Mouse (Mus musculus) hindbrain, postnatal 0 days (tissue): ENCODE measurements around the gene Mcm10. TPM values are rescaled to one million over a fixed set of nuclear protein-coding genes. Genes with fewer than 3 reads are reported as not detected.
"Not testable (repeated sequence)": the region's sequence is repeated elsewhere in the genome, so short reads cannot be mapped to it uniquely, and the experiment has no call there.

Experiments
- ATAC-seq: fragments of 200-750 bp; cut with Nextera tagmentation; 2 replicates; pipeline ENCODE4 v1.8.0; 2017; ENCODE audit warnings: mild to moderate bottlenecking, moderate TSS enrichment, moderate library complexity
- DNase-seq: peaks from one replicate; pipeline ENCODE4 v3.0.0-alpha.2; 2015; ENCODE audit warnings: low spot score
- H3K27ac ChIP-seq: fragments of 300-500 bp; sonication (generic); 2 replicates; pipeline ENCODE4 v1.5.1; 2014; ENCODE audit warnings: mild to moderate bottlenecking
- H3K27me3 ChIP-seq: fragments of 300-500 bp; sonication (generic); 2 replicates; pipeline ENCODE4 v1.6.1; 2014; ENCODE audit warnings: low read length, mixed read lengths; ENCODE audit not compliant: insufficient read depth
- H3K36me3 ChIP-seq: fragments of 300-500 bp; sonication (generic); 2 replicates; pipeline ENCODE4 v1.6.1; 2014; ENCODE audit warnings: low read length, mixed read lengths; ENCODE audit not compliant: insufficient read depth
- H3K4me1 ChIP-seq: fragments of 300-500 bp; sonication (generic); 2 replicates; pipeline ENCODE4 v1.6.1; 2014; ENCODE audit warnings: antibody characterized with exemption, low read length, mixed read lengths; ENCODE audit not compliant: insufficient read depth
- H3K4me2 ChIP-seq: fragments of 300-500 bp; sonication (generic); 2 replicates; pipeline ENCODE4 v1.6.1; 2014; ENCODE audit warnings: low read depth, mild to moderate bottlenecking, low read length, moderate library complexity, mixed read lengths
- H3K4me3 ChIP-seq: fragments of 300-500 bp; sonication (generic); 2 replicates; pipeline ENCODE4 v1.5.1; 2014; ENCODE audit warnings: low read length
- H3K9ac ChIP-seq: fragments of 300-500 bp; sonication (generic); replicated peaks from 2 replicates; pipeline ENCODE4 v1.6.1; 2014; ENCODE audit warnings: mild to moderate bottlenecking, low read length, moderate library complexity, mixed read lengths
- H3K9me3 ChIP-seq: fragments of 300-500 bp; sonication (generic); 2 replicates; pipeline ENCODE4 v1.6.1; 2016; ENCODE audit warnings: low read length, mixed read lengths
- CTCF ChIP-seq: IDR thresholded peaks from 2 replicates; pipeline ENCODE4 v1.5.1; 2016; ENCODE audit warnings: antibody characterized with exemption, control low read depth, low read depth
- WGBS: fragments of 180-500 bp; shearing (Covaris S2); extraction: QIAGEN DNeasy Blood & Tissue Kit; methylation state at CpG from one replicate; pipeline ENCODE4 v1.1.7; 2014; 5-methylcytosine and 5-hydroxymethylcytosine counted together
- polyA plus RNA-seq: library from polyadenylated mRNA; unstranded; fragments of >200 nt; fragmentation: Nextera tagmentation; extraction: Ambion mirVana; gene quantifications from 2 replicates; pipeline ENCODE4 v1.2.1, GENCODE M21; 2015
- total RNA-seq: library from RNA; depleted of rRNA; stranded (reverse); fragments of >200 nt; gene quantifications from 2 replicates; pipeline ENCODE4 v1.2.3, GENCODE M21; 2014; rRNA removed

The Mcm10 gene
- total and polyA plus RNA-seq, 2 experiments from 2014 or later, result 3.9 to 7.7 TPM

DNA sequence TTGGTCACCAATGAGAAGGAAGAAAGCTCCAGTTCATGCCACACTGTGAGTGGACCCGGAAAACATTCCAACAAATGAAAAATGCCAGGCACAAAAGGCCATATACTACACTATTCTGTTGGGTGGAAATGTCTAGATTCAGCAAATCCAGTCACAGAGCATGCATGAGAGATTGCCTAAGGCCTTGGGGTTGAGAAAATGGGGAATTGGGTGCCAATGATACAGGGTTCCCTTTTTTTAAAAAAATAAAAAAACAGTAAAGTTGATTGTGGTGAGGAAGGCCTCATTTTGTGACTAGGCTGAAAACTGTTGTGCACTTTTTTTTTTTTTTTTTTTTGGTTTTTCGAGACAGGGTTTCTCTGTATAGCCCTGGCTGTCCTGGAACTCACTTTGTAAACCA is 43.5 kb downstream of the Mcm10 start:
- no peak for TF ChIP-seq CTCF
- H3K27me3 ChIP-seq, result no peaks in the 10 kb centered on the region
- H3K4me1 ChIP-seq, result no peaks in the 10 kb centered on the region
- H3K36me3 ChIP-seq, result no peaks in the 10 kb centered on the region
- H3K9ac ChIP-seq, result no peak overlapping the region
- no peaks in the 10 kb centered on the region for H3K9me3 ChIP-seq
- H3K27ac ChIP-seq, result no peak overlapping the region
- WGBS, result 89% methylated on average over 1 of the region's 2 CpGs
- ATAC-seq, result no peak
- no peak overlapping the region for H3K4me3 ChIP-seq
- H3K4me2 ChIP-seq, result no peak overlapping the region
- no peak for DNase-seq

DNA sequence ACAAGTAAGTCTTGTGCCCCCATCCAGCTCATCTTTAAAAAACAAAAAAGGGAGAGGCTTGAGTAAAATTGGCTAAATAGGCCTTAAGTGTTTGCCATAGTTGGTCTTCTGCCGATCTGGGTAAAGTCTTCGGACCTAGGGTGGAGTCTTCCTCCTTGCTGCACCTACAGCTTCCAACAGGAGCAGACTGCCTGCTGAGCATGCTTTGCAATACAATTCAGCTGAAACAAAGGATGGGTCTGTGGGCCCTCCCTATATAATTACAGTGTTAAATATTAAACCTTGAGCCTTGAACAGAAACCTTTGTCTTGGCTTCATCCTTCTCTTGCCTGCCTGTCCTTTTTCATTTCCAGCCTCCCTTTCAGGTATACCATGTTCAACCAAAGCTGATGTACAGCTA is 44.8 kb downstream of the Mcm10 start:
- no peaks in the 10 kb centered on the region for H3K27me3 ChIP-seq
- no peaks in the 10 kb centered on the region for H3K4me1 ChIP-seq
- no peak for TF ChIP-seq CTCF
- H3K36me3 ChIP-seq, result no peaks in the 10 kb centered on the region
- no peak overlapping the region for H3K4me2 ChIP-seq
- ATAC-seq (no peak), DNase-seq (no peak)
- 84% methylated on average over 2 of the region's 2 CpGs for WGBS
- no peak overlapping the region for H3K4me3 ChIP-seq
- H3K27ac ChIP-seq, result no peak overlapping the region
- H3K9me3 ChIP-seq, result no peaks in the 10 kb centered on the region
- no peak overlapping the region for H3K9ac ChIP-seq

DNA sequence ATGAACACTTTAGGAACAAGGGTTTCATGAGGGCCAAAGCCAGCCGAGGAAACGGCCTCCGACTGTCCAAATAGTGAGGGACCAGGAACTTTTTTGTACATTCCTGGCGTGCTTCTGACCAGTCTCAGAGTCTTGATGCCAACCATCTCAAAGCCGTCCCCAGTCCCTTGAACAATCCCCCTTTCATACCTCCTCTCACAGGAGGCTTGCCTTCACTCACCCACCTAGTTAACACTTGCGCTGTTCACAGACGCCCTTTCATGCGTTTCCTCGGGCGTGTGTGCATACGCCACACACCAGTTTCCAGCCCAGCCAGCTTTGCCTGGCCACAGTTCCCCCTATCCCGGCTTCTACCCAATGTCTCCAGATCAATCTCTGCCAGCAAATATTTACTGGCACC is 54.6 kb downstream of the Mcm10 start:
- Histone ChIP-seq H3K4me3 (no peak overlapping the region), H3K9me3 (no peaks in the 10 kb centered on the region), H3K27ac (no peak overlapping the region), H3K9ac (no peak overlapping the region), H3K36me3 (no peaks in the 10 kb centered on the region), H3K27me3 (no peaks in the 10 kb centered on the region), H3K4me2 (no peak overlapping the region), H3K4me1 (no peaks in the 10 kb centered on the region)
- no peak for DNase-seq
- no peak for TF ChIP-seq CTCF
- ATAC-seq, result no peak
- 81% methylated on average over 12 of the region's 12 CpGs for WGBS

DNA sequence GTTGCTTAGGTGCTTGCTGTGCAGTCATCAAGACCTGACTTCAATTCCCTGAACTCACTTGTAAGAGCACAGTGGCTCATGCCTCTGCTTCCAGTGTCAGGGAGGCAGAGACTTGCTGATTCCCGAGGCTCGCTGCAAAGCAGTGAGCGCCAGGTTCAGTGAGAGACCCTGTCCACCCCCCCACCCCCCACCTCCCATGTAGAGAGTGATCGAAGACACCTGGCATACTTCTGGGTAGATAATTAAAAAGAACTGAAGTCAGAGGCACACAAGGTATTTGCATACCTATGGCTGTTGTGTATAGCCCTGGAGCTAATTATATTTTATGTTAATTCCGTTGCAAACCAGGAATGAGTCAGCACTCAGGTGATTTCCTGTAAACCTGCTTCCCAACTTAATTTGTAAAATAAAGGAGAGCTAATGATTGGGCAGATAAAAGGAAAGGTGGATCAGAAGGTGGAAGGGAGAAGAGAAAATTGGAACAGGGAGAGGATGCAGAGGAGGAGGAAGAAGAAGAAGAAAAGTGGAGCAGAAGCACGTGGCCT is 58.3 kb downstream of the Mcm10 start:
- Histone ChIP-seq H3K9ac (no peak overlapping the region), H3K9me3 (no peaks in the 10 kb centered on the region), H3K4me2 (no peak overlapping the region), H3K36me3 (no peaks in the 10 kb centered on the region), H3K27me3 (no peaks in the 10 kb centered on the region), H3K4me1 (no peaks in the 10 kb centered on the region), H3K4me3 (no peak overlapping the region), H3K27ac (no peak overlapping the region)
- no peak for ATAC-seq
- no peak for TF ChIP-seq CTCF
- no peak for DNase-seq
- WGBS, result 87% methylated on average over 6 of the region's 6 CpGs

DNA sequence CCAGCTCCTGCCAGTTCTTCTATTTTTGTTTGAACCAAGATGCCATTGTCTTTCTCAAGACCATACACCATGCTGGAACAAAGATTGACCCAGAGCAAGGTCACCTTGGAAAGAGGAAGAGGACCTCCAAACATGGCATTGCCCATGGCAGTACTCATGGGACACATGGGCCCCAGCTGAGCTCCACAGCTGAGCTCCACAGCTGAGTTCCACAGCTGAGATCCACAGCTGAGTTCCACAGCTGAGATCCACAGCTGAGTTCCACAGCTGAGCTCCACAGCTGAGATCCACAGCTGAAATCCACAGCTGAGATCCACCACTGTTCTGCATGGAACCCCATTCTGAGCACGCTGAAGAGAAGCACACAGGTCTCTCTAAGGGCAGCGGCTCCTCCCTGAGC is 61.6 kb downstream of the Mcm10 start:
- Histone ChIP-seq H3K4me3 (no peak overlapping the region), H3K4me2 (no peak overlapping the region), H3K9me3 (no peaks in the 10 kb centered on the region), H3K36me3 (no peaks in the 10 kb centered on the region), H3K27ac (no peak overlapping the region), H3K9ac (no peak overlapping the region), H3K27me3 (no peaks in the 10 kb centered on the region), H3K4me1 (no peaks in the 10 kb centered on the region)
- no peak for DNase-seq
- no peak for TF ChIP-seq CTCF
- WGBS, result 94% methylated on average over 2 of the region's 2 CpGs
- ATAC-seq, result no peak

DNA sequence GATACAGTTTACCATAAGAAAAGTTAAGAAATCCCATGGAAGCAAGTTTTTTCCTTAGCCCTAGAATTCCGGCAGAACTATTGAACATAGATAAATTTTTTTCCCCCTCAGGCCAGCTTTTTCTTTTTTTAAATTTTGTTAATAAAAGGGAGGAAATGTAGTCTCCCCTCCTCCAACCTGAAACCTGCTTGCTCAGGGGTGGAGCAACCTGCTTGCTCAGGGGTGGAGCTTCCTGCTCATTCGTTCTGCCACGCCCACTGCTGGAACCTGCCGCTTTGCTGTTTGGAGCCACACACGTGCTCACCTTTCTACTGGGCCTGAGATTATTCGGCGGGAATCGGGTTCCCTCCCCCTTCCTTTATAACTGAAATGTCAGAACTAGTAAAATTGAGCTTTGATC is 62.9 kb downstream of the Mcm10 start:
- not testable (repeated sequence) for H3K4me2 ChIP-seq, H3K4me1 ChIP-seq, H3K4me3 ChIP-seq, H3K9me3 ChIP-seq, H3K36me3 ChIP-seq, ATAC-seq, H3K9ac ChIP-seq, DNase-seq, H3K27me3 ChIP-seq, H3K27ac ChIP-seq
- 79% methylated on average over 5 of the region's 8 CpGs for WGBS

DNA sequence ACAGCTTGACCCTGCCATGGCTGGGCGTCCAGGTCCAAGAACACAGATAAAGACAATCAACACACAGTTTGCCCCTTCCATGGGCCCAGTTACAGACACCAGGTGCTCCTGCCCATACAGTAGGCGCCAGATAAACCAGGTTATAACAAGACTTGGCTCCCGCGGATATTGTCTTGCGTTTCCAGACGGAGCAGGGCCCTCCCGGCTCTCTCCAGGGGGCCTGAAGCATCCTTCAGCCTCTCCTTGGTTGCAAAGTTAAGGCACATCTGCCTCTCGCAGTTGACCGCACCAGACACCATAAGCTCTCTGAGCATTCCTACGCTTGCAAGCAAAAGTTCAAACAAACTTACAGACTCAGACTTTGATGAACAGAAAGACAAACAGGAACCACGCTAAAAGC is 71.7 kb downstream of the Mcm10 start:
- ATAC-seq (no peak), DNase-seq (no peak)
- Histone ChIP-seq H3K27ac (no peak overlapping the region), H3K4me3 (no peak overlapping the region), H3K9ac (no peak overlapping the region), H3K4me2 (no peak overlapping the region), H3K9me3 (0 out of 2 replicates have a peak, but pooled peaks cover 4% of the 10 kb centered on the region), H3K27me3 (no peaks in the 10 kb centered on the region), H3K4me1 (no peaks in the 10 kb centered on the region), H3K36me3 (peaks cover 18% of the 10 kb centered on the region; the same call in 1 of the 2 replicates)
- 90% methylated on average over 11 of the region's 11 CpGs for WGBS
- TF ChIP-seq CTCF, result no peak

Other genes with a start within 250 kb of the Mcm10 start
- gene Sephs1, start 131.2 kb downstream of the Mcm10 start, total RNA-seq, result 70.4 and 75.6 TPM in 2 replicates
- gene Sephs1, start 131.2 kb downstream of the Mcm10 start, polyA plus RNA-seq, result 43.8 and 46.0 TPM in 2 replicates
- gene Phyh, start 93.8 kb downstream of the Mcm10 start, total RNA-seq, result 74.6 and 78.4 TPM in 2 replicates
- 127 and 133 TPM in 2 replicates for gene Phyh, start 93.8 kb downstream of the Mcm10 start, polyA plus RNA-seq
- gene Ucma, start 36.7 kb downstream of the Mcm10 start, total RNA-seq, result 11.9 and 13.2 TPM in 2 replicates
- 5.3 and 6.2 TPM in 2 replicates for gene Ucma, start 36.7 kb downstream of the Mcm10 start, polyA plus RNA-seq
- 31.2 and 39.3 TPM in 2 replicates for gene Optn, start 51.3 kb upstream of the Mcm10 start, total RNA-seq
- gene Optn, start 51.3 kb upstream of the Mcm10 start, polyA plus RNA-seq, result 38.3 and 39.2 TPM in 2 replicates
- 18.9 and 21.5 TPM in 2 replicates for gene Ccdc3, start 125.0 kb upstream of the Mcm10 start, total RNA-seq
- gene Ccdc3, start 125.0 kb upstream of the Mcm10 start, polyA plus RNA-seq, result 7.1 and 8.4 TPM in 2 replicates